Mouse (Mus musculus) intestine, embryonic 14.5 days (tissue): ENCODE results near the gene Tspan9. TPM values are rescaled to one million over a fixed set of nuclear protein-coding genes. Genes with fewer than 3 reads are reported as not detected.
A peak's percentile ranks its signal among the peaks of the same experiment; 100 is the strongest.

Source experiments
- ATAC-seq: fragments of 200-750 bp; cut with Nextera tagmentation; replicated peaks from 2 replicates; pipeline ENCODE4 v1.8.0; 2017; ENCODE audit warnings: low read depth, moderate number of reproducible peaks, moderate TSS enrichment, moderate library complexity; ENCODE audit not compliant: low FRiP score, low TSS enrichment
- DNase-seq: peaks from one replicate; pipeline ENCODE4 v3.0.0-alpha.2; 2018; ENCODE audit warnings: low spot score
- H3K27ac ChIP-seq: fragments of 300-500 bp; sonication (generic); 2 replicates; pipeline ENCODE4 v1.5.1; 2014; ENCODE audit warnings: low read depth, mild to moderate bottlenecking, control low read depth
- H3K27me3 ChIP-seq: fragments of 300-500 bp; sonication (generic); replicated peaks from 2 replicates; pipeline ENCODE4 v1.6.1; 2014; ENCODE audit warnings: low read length, control low read depth; ENCODE audit not compliant: control insufficient read depth, insufficient read depth
- H3K36me3 ChIP-seq: fragments of 300-500 bp; sonication (generic); 2 replicates; pipeline ENCODE4 v1.6.1; 2014; ENCODE audit warnings: low read length, control low read depth; ENCODE audit not compliant: control insufficient read depth, insufficient read depth
- H3K4me1 ChIP-seq: fragments of 300-500 bp; sonication (generic); replicated peaks from 2 replicates; pipeline ENCODE4 v1.6.1; 2014; ENCODE audit warnings: low read length, control low read depth, mixed read lengths; ENCODE audit not compliant: control insufficient read depth, insufficient read depth
- H3K4me2 ChIP-seq: fragments of 300-500 bp; sonication (generic); 2 replicates; pipeline ENCODE4 v1.6.1; 2014; ENCODE audit warnings: low read length
- H3K4me3 ChIP-seq: fragments of 300-500 bp; sonication (generic); 2 replicates; pipeline ENCODE4 v1.5.1; 2014; ENCODE audit warnings: low read depth, low read length, control low read depth, mixed read lengths
- H3K9ac ChIP-seq: fragments of 300-500 bp; sonication (generic); 2 replicates; pipeline ENCODE4 v1.6.1; 2014; ENCODE audit warnings: mild to moderate bottlenecking, low read length
- H3K9me3 ChIP-seq: fragments of 300-500 bp; sonication (generic); 2 replicates; pipeline ENCODE4 v1.6.1; 2016; ENCODE audit warnings: low read length, control low read depth; ENCODE audit not compliant: control insufficient read depth
- WGBS: fragments of 180-500 bp; shearing (Covaris S2); extraction: QIAGEN DNeasy Blood & Tissue Kit; methylation state at CpG from one replicate; pipeline ENCODE4 v1.1.7; 2014; 5-methylcytosine and 5-hydroxymethylcytosine counted together
- polyA plus RNA-seq: library from polyadenylated mRNA; unstranded; fragments of >200 nt; fragmentation: Nextera tagmentation; extraction: Ambion mirVana; gene quantifications from 2 replicates; pipeline ENCODE4 v1.2.1, GENCODE M21; 2014

Tspan9 gene
- polyA plus RNA-seq, 1 experiment from 2014 or later = 113 TPM

DNA sequence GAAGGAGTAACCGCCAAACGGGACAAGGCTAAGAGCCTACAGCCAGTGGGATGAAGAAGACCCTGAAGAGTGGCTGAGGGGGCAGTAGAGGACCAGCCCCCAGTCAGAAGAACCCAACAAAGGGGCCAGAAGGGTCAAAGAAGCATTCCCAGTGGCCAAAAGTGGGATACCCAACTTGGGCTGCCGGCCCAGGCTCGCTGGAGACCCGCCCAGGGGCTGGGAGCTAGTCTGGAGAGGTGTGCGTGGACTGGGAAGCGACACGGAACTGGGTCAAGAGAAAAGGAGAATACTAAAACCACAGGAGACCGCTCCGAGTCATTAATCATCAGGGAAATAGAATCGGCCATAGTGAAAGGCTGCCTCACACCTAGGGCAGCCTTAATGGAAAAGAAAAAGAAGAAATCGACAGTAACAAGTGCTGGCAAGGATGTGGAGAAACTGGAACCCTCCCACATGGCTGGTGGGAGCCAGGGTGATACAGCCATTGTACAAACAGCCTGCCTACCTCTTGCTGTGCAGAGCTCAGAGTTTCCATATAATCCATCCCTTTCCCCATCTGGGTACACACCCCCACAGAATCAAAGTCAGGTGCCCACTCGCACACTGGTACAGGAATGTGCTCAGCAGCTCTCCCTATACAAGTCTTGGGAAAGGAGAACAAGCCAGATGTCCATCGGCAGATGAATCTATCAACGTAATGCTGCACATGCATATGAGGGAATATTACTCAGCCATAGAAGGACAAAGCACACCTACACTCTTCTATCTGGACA, 49.4 kb downstream of the Tspan9 start:
- no peak for ATAC-seq
- Histone ChIP-seq H3K9me3 (no peaks in the 10 kb centered on the region), H3K27me3 (no peaks in the 10 kb centered on the region), H3K36me3 (no peaks in the 10 kb centered on the region), H3K27ac (no peak overlapping the region), H3K4me1 (peaks cover 13% of the 10 kb centered on the region; the same call in 1 of the 2 replicates), H3K9ac (no peak overlapping the region), H3K4me2 (no peak overlapping the region), H3K4me3 (no peak overlapping the region)
- no peak for DNase-seq
- 79% methylated on average over 15 of the region's 15 CpGs for WGBS

DNA sequence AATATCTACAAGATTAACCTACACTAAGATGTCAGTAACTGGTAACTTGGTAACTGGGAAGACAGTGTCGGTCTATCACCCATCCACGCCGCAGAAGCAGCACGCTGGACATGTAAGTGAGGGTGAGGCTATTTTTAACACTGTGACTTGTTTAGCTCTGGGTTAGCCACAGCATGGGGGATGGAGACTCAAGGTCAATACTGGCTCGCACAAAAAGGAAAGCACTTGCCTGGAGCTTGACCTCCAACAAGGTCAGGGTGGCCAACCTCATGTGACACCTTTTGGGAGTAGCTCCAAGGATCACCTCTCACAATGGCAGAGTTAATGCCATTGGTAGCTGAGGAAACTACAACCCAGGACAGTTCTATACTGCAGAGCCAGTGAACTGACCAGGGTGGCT, 50.8 kb downstream of the Tspan9 start:
- H3K27me3 ChIP-seq = no peaks in the 10 kb centered on the region
- H3K36me3 ChIP-seq = no peaks in the 10 kb centered on the region
- no peak overlapping the region for H3K4me2 ChIP-seq
- 83% methylated on average over 5 of the region's 5 CpGs for WGBS
- H3K27ac ChIP-seq = no peak overlapping the region
- H3K4me1 ChIP-seq = peaks cover 17% of the 10 kb centered on the region; the same call in 1 of the 2 replicates
- DNase-seq = no peak
- no peak for ATAC-seq
- H3K4me3 ChIP-seq = no peak overlapping the region
- no peaks in the 10 kb centered on the region for H3K9me3 ChIP-seq
- H3K9ac ChIP-seq = no peak overlapping the region

DNA sequence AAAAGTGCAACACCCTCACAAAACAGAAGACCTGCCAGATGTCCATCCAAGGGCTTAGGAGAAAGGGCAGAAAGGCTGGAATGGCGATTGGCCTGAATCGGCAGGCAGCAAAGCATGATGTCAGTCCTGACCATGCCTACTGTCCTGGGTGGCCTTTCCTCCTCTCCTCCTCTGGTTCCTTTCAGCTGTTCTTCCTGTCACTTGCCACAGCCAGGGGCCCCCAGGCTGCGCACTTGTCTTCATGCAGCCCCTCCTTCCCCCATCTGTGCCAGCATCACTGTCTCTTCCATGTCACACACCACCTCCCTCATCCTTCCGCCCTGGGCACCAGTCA, 51.6 kb downstream of the Tspan9 start:
- 74% methylated on average over 4 of the region's 4 CpGs for WGBS
- Histone ChIP-seq H3K4me2 (no peak overlapping the region), H3K4me3 (no peak overlapping the region), H3K9ac (no peak overlapping the region), H3K9me3 (no peaks in the 10 kb centered on the region), H3K4me1 (peaks cover 17% of the 10 kb centered on the region; the same call in 1 of the 2 replicates), H3K36me3 (no peaks in the 10 kb centered on the region), H3K27me3 (no peaks in the 10 kb centered on the region), H3K27ac (no peak overlapping the region)
- DNase-seq (no peak), ATAC-seq (0 out of 2 replicates have a peak, but pooled peaks have one; percentile 11)

GRCm38 (mm10) chr6:128090985-128091832, 52.2 kb downstream of the Tspan9 start:
- no peaks in the 10 kb centered on the region for H3K27me3 ChIP-seq
- no peak overlapping the region for H3K4me2 ChIP-seq
- H3K27ac ChIP-seq = 0 out of 2 replicates have a peak overlapping the region, but pooled peaks have one; percentile 12
- no peak overlapping the region for H3K4me3 ChIP-seq
- H3K4me1 ChIP-seq = peaks cover 17% of the 10 kb centered on the region; the same call in 1 of the 2 replicates
- WGBS = 33% methylated on average over 6 of the region's 6 CpGs
- no peaks in the 10 kb centered on the region for H3K36me3 ChIP-seq
- ATAC-seq (peak; percentile 22; the same call in 1 of the 2 replicates), DNase-seq (peak; percentile 78)
- H3K9me3 ChIP-seq = no peaks in the 10 kb centered on the region
- H3K9ac ChIP-seq = no peak overlapping the region

GRCm38 (mm10) chr6:128089770-128090702, 53.4 kb downstream of the Tspan9 start:
- Histone ChIP-seq H3K4me3 (no peak overlapping the region), H3K9ac (no peak overlapping the region), H3K4me2 (no peak overlapping the region), H3K27ac (no peak overlapping the region), H3K9me3 (no peaks in the 10 kb centered on the region), H3K27me3 (no peaks in the 10 kb centered on the region), H3K36me3 (no peaks in the 10 kb centered on the region), H3K4me1 (peaks cover 17% of the 10 kb centered on the region; the same call in 1 of the 2 replicates)
- ATAC-seq (no peak), DNase-seq (no peak)
- 68% methylated on average over 13 of the region's 13 CpGs for WGBS

GRCm38 (mm10) chr6:128088746-128089523, 54.5 kb downstream of the Tspan9 start:
- peaks cover 17% of the 10 kb centered on the region; the same call in 1 of the 2 replicates for H3K4me1 ChIP-seq
- H3K9me3 ChIP-seq = no peaks in the 10 kb centered on the region
- no peak overlapping the region for H3K4me2 ChIP-seq
- no peaks in the 10 kb centered on the region for H3K27me3 ChIP-seq
- ATAC-seq (no peak), DNase-seq (no peak)
- WGBS = 71% methylated on average over 8 of the region's 8 CpGs
- no peak overlapping the region for H3K4me3 ChIP-seq
- H3K27ac ChIP-seq = no peak overlapping the region
- H3K36me3 ChIP-seq = no peaks in the 10 kb centered on the region
- no peak overlapping the region for H3K9ac ChIP-seq

GRCm38 (mm10) chr6:128085488-128086066, 57.8 kb downstream of the Tspan9 start:
- Histone ChIP-seq H3K4me3 (no peak overlapping the region), H3K36me3 (peaks cover 6% of the 10 kb centered on the region; the same call in 1 of the 2 replicates), H3K4me1 (peaks cover 14% of the 10 kb centered on the region; the same call in 1 of the 2 replicates), H3K9me3 (no peaks in the 10 kb centered on the region), H3K4me2 (no peak overlapping the region), H3K27me3 (no peaks in the 10 kb centered on the region), H3K27ac (no peak overlapping the region), H3K9ac (no peak overlapping the region)
- ATAC-seq = no peak
- WGBS = 70% methylated on average over 9 of the region's 9 CpGs
- DNase-seq = no peak
